Comparison of ENCODE assay signal across 14 mouse cellular contexts in the genomic region with DNA sequence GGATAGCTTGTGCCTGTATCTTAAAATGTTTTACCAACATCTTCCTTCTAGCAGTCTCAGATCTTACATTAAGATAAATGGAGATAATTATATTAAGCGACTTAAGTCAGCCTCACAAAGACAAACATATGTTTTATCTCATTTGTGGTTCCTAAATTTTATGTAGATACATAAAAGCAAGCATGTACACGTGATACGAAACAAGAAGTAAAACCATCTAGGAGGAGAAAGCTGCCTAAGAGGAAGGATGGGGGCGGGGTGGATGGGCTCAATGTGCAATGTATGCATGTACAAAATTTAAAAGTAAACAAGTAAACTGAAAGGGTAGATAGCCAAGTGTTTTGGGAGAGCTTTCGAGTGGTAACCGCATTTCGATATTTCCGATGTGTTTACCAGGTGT.
"Had no signal": no experiment of that assay in that cellular context is flagged by ENCODE, and none has a peak within 500 bp of the region (broad histone marks: within the 10 kb centered on the region; RNA-seq: fewer than 3 reads in every experiment).

No protein-coding gene starts in this region.

- H3K9me3 ChIP-seq: limb, embryonic 10.5 days; liver, embryonic 13.5 days; lung, embryonic 15.5 days; megakaryocyte, embryonic 14.5 days; midbrain, embryonic 15.5 days; neural tube, embryonic 12.5 days had no signal

- ATAC-seq: liver, postnatal 0 days; midbrain, embryonic 15.5 days had no signal

- H3K27ac ChIP-seq: left cerebral cortex, adult 2 months; limb, embryonic 10.5 days; liver, embryonic 13.5 days; lung, embryonic 15.5 days; midbrain, embryonic 15.5 days; neural tube, embryonic 12.5 days had no signal

- H3K9ac ChIP-seq: liver, embryonic 13.5 days; liver, postnatal 0 days; lung, embryonic 15.5 days; midbrain, embryonic 15.5 days; neural tube, embryonic 12.5 days had no signal

- H3K36me3 ChIP-seq: limb, embryonic 10.5 days; liver, embryonic 13.5 days; lung, embryonic 15.5 days; midbrain, embryonic 15.5 days; neural tube, embryonic 12.5 days had no signal

- H3K27me3 ChIP-seq: liver, embryonic 13.5 days; lung, embryonic 15.5 days; megakaryocyte, embryonic 14.5 days; midbrain, embryonic 15.5 days; neural tube, embryonic 12.5 days had no signal

- H3K4me2 ChIP-seq: liver, embryonic 13.5 days; lung, embryonic 15.5 days; midbrain, embryonic 11.5 days; midbrain, embryonic 15.5 days; neural tube, embryonic 12.5 days had no signal

- H3K4me1 ChIP-seq: limb, embryonic 10.5 days; liver, embryonic 13.5 days; lung, embryonic 15.5 days; midbrain, embryonic 15.5 days; neural tube, embryonic 12.5 days had no signal

- DNase-seq: kidney, adult 11 months; liver, embryonic 13.5 days; liver, postnatal 0 days; retina, postnatal 1 day; right cerebral cortex, postnatal 4 days; thymus, adult 2 months; thymus, postnatal 25 days had no signal

- H3K4me3 ChIP-seq: left cerebral cortex, adult 2 months; limb, embryonic 10.5 days; liver, embryonic 13.5 days; lung, embryonic 15.5 days; megakaryocyte, embryonic 14.5 days; midbrain, embryonic 15.5 days; neural tube, embryonic 12.5 days had no signal
